Mouse (Mus musculus): Measurements from ENCODE around the gene Nek5. TPM values are rescaled to one million over a fixed set of nuclear protein-coding genes. Genes with fewer than 3 reads are reported as not detected.
"Not testable (repeated sequence)": the region's sequence is repeated elsewhere in the genome, so short reads cannot be mapped to it uniquely, and the experiment has no call there.

The Nek5 gene
- polyA plus RNA-seq, 1 experiment = 0.66 TPM

DNA sequence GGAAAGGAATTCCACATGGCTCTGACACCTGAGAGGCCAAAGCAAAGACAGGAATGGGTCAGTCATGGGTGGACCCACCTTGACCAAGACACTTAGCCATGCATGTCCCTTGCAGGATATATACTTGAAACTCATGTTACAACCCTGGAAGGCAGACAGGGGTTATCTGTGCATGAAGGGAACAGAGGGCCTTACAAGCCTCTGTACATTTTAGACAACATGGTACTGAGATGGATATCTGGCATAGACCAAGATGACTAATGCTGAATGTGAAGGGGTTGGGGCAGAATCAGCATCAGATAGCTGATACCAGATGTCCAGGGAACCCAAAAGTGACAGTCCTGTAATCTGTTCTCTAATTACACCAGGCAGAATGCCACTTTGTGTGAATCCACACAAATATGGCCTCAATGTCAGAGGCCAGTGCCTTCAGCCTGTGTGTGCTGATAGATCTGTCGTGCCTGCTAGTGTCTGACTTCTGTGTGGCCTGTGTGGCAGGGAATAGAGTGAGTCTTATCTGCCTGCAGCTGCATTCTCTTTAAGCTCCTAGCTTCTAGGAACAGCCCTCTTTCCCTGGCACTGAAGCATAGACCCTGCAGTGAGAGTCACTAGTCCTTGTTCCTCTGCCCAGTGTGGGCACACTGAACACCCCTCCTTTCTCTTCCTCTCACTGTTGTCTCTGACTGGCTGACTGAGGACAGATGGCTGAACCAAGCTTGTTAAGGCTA is 19.1 kb upstream of the Nek5 start:
- Histone ChIP-seq H3K9me3 (replicated peaks; ENCODE audit: control insufficient read depth, insufficient read depth, low read length, poor library complexity, severe bottlenecking) (peaks cover 14% of the 10 kb centered on the region), H3K4me1 (ENCODE audit: control insufficient read depth, insufficient read depth, low read length) (no peaks in the 10 kb centered on the region), H3K9ac (ENCODE audit: low read depth, poor library complexity, severe bottlenecking) (no peak overlapping the region), H3K4me3 (ENCODE audit: low read depth, low read length) (no peak overlapping the region), H3K36me3 (ENCODE audit: control insufficient read depth, insufficient read depth, low read length, poor library complexity, severe bottlenecking) (peaks cover 7% of the 10 kb centered on the region; the same call in 1 of the 2 replicates), H3K27me3 (ENCODE audit: control insufficient read depth, insufficient read depth, low read length, poor library complexity, severe bottlenecking) (no peaks in the 10 kb centered on the region), H3K27ac (ENCODE audit: insufficient read depth, low read length) (no peak overlapping the region)
- TF ChIP-seq POLR2A (IDR thresholded peaks at IDR 0.05; ENCODE audit: insufficient read depth, low read length) = no peak
- TF ChIP-seq CTCF (IDR thresholded peaks at IDR 0.05; ENCODE audit: low read depth, low read length) = no peak
- no peak for TF ChIP-seq EP300 (IDR thresholded peaks at IDR 0.05; ENCODE audit: insufficient read depth, low read depth, low read length)

GRCm38 (mm10) chr8:22142592-22142991 is 17.7 kb upstream of the Nek5 start:
- H3K4me1 ChIP-seq (ENCODE audit: control insufficient read depth, insufficient read depth, low read length) = no peaks in the 10 kb centered on the region
- no peak overlapping the region for H3K9ac ChIP-seq (ENCODE audit: low read depth, poor library complexity, severe bottlenecking)
- no peak overlapping the region for H3K4me3 ChIP-seq (ENCODE audit: low read depth, low read length)
- TF ChIP-seq EP300 (IDR thresholded peaks at IDR 0.05; ENCODE audit: insufficient read depth, low read depth, low read length) (no peak), POLR2A (IDR thresholded peaks at IDR 0.05; ENCODE audit: insufficient read depth, low read length) (no peak), CTCF (IDR thresholded peaks at IDR 0.05; ENCODE audit: low read depth, low read length) (no peak)
- H3K36me3 ChIP-seq (ENCODE audit: control insufficient read depth, insufficient read depth, low read length, poor library complexity, severe bottlenecking) = peaks cover 7% of the 10 kb centered on the region; the same call in 1 of the 2 replicates
- no peaks in the 10 kb centered on the region for H3K27me3 ChIP-seq (ENCODE audit: control insufficient read depth, insufficient read depth, low read length, poor library complexity, severe bottlenecking)
- peaks cover 14% of the 10 kb centered on the region for H3K9me3 ChIP-seq (replicated peaks; ENCODE audit: control insufficient read depth, insufficient read depth, low read length, poor library complexity, severe bottlenecking)
- H3K27ac ChIP-seq (ENCODE audit: insufficient read depth, low read length) = no peak overlapping the region

- no peaks in the 10 kb centered on the region for H3K27me3 ChIP-seq (ENCODE audit: control insufficient read depth, insufficient read depth, low read length, poor library complexity, severe bottlenecking)
- no peak overlapping the region for H3K9ac ChIP-seq (ENCODE audit: low read depth, poor library complexity, severe bottlenecking)
- peaks cover 7% of the 10 kb centered on the region; the same call in 1 of the 2 replicates for H3K36me3 ChIP-seq (ENCODE audit: control insufficient read depth, insufficient read depth, low read length, poor library complexity, severe bottlenecking)
- TF ChIP-seq POLR2A (IDR thresholded peaks at IDR 0.05; ENCODE audit: insufficient read depth, low read length) (no peak), EP300 (IDR thresholded peaks at IDR 0.05; ENCODE audit: insufficient read depth, low read depth, low read length) (no peak), CTCF (IDR thresholded peaks at IDR 0.05; ENCODE audit: low read depth, low read length) (no peak)
- H3K9me3 ChIP-seq (replicated peaks; ENCODE audit: control insufficient read depth, insufficient read depth, low read length, poor library complexity, severe bottlenecking) = peaks cover 14% of the 10 kb centered on the region
- H3K4me1 ChIP-seq (ENCODE audit: control insufficient read depth, insufficient read depth, low read length) = no peaks in the 10 kb centered on the region
- no peak overlapping the region for H3K4me3 ChIP-seq (ENCODE audit: low read depth, low read length)
- H3K27ac ChIP-seq (ENCODE audit: insufficient read depth, low read length) = no peak overlapping the region
Measured at GRCm38 (mm10) chr8:22141836-22142385, 17.1 kb upstream of the Nek5 start.

DNA sequence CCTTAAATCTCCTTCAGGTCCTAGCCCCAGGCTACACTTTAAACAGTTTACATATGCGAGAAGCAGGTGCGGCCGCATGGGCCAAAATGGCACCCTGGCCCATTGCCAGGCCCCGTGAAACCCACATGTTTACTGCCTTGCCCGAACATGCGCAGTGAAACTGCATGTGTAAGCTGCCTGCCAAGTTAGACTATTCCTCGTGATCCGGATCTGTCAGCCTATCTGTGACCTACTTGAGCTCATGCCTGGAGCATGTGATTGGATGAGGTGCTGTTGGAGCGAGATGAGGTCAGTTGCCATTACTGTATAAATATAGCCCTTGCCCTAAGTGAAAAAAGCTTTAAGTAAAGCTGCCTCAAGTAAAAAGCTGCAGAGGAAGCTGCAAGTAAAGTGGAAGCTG is 11.6 kb upstream of the Nek5 start:
- H3K9ac ChIP-seq (ENCODE audit: low read depth, poor library complexity, severe bottlenecking); H3K27ac ChIP-seq (ENCODE audit: insufficient read depth, low read length); H3K36me3 ChIP-seq (ENCODE audit: control insufficient read depth, insufficient read depth, low read length, poor library complexity, severe bottlenecking); H3K4me3 ChIP-seq (ENCODE audit: low read depth, low read length); H3K27me3 ChIP-seq (ENCODE audit: control insufficient read depth, insufficient read depth, low read length, poor library complexity, severe bottlenecking); H3K4me1 ChIP-seq (ENCODE audit: control insufficient read depth, insufficient read depth, low read length): not testable (repeated sequence)
- H3K9me3 ChIP-seq (replicated peaks; ENCODE audit: control insufficient read depth, insufficient read depth, low read length, poor library complexity, severe bottlenecking) = peaks cover 13% of the 10 kb centered on the region

GRCm38 (mm10) chr8:22134750-22135135 is 9.9 kb upstream of the Nek5 start:
- Histone ChIP-seq H3K9ac (ENCODE audit: low read depth, poor library complexity, severe bottlenecking) (no peak overlapping the region), H3K9me3 (replicated peaks; ENCODE audit: control insufficient read depth, insufficient read depth, low read length, poor library complexity, severe bottlenecking) (0 out of 2 replicates have a peak, but pooled peaks cover 3% of the 10 kb centered on the region), H3K36me3 (ENCODE audit: control insufficient read depth, insufficient read depth, low read length, poor library complexity, severe bottlenecking) (no peaks in the 10 kb centered on the region), H3K4me3 (ENCODE audit: low read depth, low read length) (no peak overlapping the region), H3K4me1 (ENCODE audit: control insufficient read depth, insufficient read depth, low read length) (peaks cover 4% of the 10 kb centered on the region), H3K27ac (ENCODE audit: insufficient read depth, low read length) (no peak overlapping the region), H3K27me3 (ENCODE audit: control insufficient read depth, insufficient read depth, low read length, poor library complexity, severe bottlenecking) (no peaks in the 10 kb centered on the region)
- TF ChIP-seq POLR2A (IDR thresholded peaks at IDR 0.05; ENCODE audit: insufficient read depth, low read length) (no peak), CTCF (IDR thresholded peaks at IDR 0.05; ENCODE audit: low read depth, low read length) (no peak), EP300 (IDR thresholded peaks at IDR 0.05; ENCODE audit: insufficient read depth, low read depth, low read length) (no peak)

DNA sequence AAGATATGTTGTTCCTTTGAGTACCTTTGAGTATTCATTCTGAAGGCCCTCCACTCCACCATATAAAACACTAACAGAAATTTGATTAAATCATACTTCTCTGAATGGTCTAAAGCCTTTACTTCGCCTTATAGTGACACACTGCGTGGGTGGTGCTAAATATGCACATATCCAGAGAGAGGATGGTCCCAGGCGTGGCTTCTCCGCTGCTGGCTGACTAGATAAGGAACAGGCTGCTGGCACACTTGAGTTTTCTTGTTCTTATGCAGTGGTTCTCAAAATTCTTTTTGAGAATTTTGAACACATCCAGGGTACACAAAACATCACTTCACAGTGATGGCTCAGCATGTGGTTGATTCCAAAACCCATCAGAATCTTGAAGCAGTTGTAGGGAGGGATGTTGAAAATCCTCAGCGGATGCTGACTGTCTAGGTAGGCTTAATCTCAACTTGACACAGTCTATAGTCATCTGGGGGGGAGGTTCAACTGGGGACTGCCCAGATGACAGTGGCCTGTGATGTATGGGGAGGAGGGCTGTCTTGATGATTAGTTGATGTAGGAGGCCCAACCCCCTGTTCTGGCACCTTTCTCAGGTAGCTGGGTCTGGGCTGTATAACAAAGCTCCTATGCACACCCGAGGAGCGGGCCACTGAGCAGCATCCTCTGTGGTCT is 9.4 kb upstream of the Nek5 start:
- Histone ChIP-seq H3K4me3 (ENCODE audit: low read depth, low read length) (no peak overlapping the region), H3K36me3 (ENCODE audit: control insufficient read depth, insufficient read depth, low read length, poor library complexity, severe bottlenecking) (no peaks in the 10 kb centered on the region), H3K27me3 (ENCODE audit: control insufficient read depth, insufficient read depth, low read length, poor library complexity, severe bottlenecking) (no peaks in the 10 kb centered on the region), H3K27ac (ENCODE audit: insufficient read depth, low read length) (no peak overlapping the region), H3K4me1 (ENCODE audit: control insufficient read depth, insufficient read depth, low read length) (peaks cover 4% of the 10 kb centered on the region), H3K9me3 (replicated peaks; ENCODE audit: control insufficient read depth, insufficient read depth, low read length, poor library complexity, severe bottlenecking) (no peaks in the 10 kb centered on the region), H3K9ac (ENCODE audit: low read depth, poor library complexity, severe bottlenecking) (no peak overlapping the region)
- no peak for TF ChIP-seq EP300 (IDR thresholded peaks at IDR 0.05; ENCODE audit: insufficient read depth, low read depth, low read length)
- no peak for TF ChIP-seq CTCF (IDR thresholded peaks at IDR 0.05; ENCODE audit: low read depth, low read length)
- TF ChIP-seq POLR2A (IDR thresholded peaks at IDR 0.05; ENCODE audit: insufficient read depth, low read length) = no peak

Data from ES-Bruce4 (cell line).